Mouse (Mus musculus): ENCODE measurements around the gene Ifna13. TPM values are rescaled to one million over a fixed set of nuclear protein-coding genes. Genes with fewer than 3 reads are reported as not detected.
A peak's percentile ranks its signal among the peaks of the same experiment; 100 is the strongest.

Ifna13 gene
- total and polyA plus RNA-seq, 3 experiments, result not detected

DNA sequence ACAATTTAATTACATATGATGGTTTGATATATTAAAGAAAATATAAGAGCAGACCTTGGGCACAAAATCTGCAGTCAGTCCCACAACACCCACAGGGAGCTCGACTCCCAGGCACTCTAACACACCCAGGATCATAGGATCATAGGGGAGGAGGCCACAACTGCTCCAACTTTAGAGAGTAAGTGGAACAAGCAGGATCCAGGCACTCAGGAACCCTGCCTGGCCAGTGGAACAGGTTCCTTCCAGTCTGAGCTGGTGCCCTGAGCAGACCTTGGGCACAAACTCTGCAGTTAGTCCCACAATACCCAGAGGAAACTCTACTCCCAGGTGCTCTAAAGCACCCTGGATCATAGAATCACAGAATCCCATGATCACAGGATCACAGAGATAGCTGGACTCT is 11.2 kb upstream of the Ifna13 start:
- Histone ChIP-seq H3K9ac (ENCODE audit: control insufficient read depth, low read depth, low read length, poor library complexity, severe bottlenecking) (no peak overlapping the region), H3K4me1 (ENCODE audit: control insufficient read depth in 1 of 2, insufficient read depth in 2 of 2, low read length in 2 of 2) (no peaks in the 10 kb centered on the region), H3K79me2 (ENCODE audit: control insufficient read depth, insufficient read depth, low read length, poor library complexity) (no peaks in the 10 kb centered on the region), H3K27ac (ENCODE audit: control insufficient read depth, low read depth, low read length) (no peak overlapping the region), H3K4me3 (ENCODE audit: control insufficient read depth in 1 of 2, insufficient read depth in 1 of 2, low read depth in 2 of 2, low read length in 2 of 2) (no peak overlapping the region), H3K27me3 (ENCODE audit: control insufficient read depth in 1 of 2, insufficient read depth in 2 of 2, low read length in 2 of 2) (no peaks in the 10 kb centered on the region), H3K36me3 (ENCODE audit: control insufficient read depth in 1 of 2, insufficient read depth in 2 of 2, low read length in 2 of 2) (no peaks in the 10 kb centered on the region), H3K9me3 (replicated peaks; ENCODE audit: insufficient read depth, low read length) (no peaks in the 10 kb centered on the region)
- DNase-seq (ENCODE audit: low read depth, low spot score), result no peak
- TF ChIP-seq SIN3A (IDR thresholded peaks at IDR 0.05; ENCODE audit: low read length) (no peak), MYB (IDR thresholded peaks at IDR 0.05; ENCODE audit: low read depth, low read length) (no peak), CTCF (IDR thresholded peaks at IDR 0.05 in 2 of 3, conservative IDR thresholded peaks at IDR 0.05 in 1 of 3; ENCODE audit: control insufficient read depth in 1 of 3, insufficient read depth in 1 of 3, low read depth in 2 of 3, low read length in 3 of 3, poor library complexity in 1 of 3, severe bottlenecking in 1 of 3) (no peak), EP300 (IDR thresholded peaks at IDR 0.05; ENCODE audit: low read depth in 1 of 2, low read length in 2 of 2) (no peak), MYC (IDR thresholded peaks at IDR 0.05; ENCODE audit: low read depth, low read length) (no peak), BHLHE40 (IDR thresholded peaks at IDR 0.05; ENCODE audit: borderline replicate concordance, low read depth, low read length) (no peak), CHD2 (IDR thresholded peaks at IDR 0.05; ENCODE audit: low read length) (no peak), HCFC1 (IDR thresholded peaks at IDR 0.05; ENCODE audit: low read depth, low read length) (no peak), POLR2AphosphoS5 (IDR thresholded peaks at IDR 0.05; ENCODE audit: borderline replicate concordance, low read depth, low read length) (no peak)

DNA sequence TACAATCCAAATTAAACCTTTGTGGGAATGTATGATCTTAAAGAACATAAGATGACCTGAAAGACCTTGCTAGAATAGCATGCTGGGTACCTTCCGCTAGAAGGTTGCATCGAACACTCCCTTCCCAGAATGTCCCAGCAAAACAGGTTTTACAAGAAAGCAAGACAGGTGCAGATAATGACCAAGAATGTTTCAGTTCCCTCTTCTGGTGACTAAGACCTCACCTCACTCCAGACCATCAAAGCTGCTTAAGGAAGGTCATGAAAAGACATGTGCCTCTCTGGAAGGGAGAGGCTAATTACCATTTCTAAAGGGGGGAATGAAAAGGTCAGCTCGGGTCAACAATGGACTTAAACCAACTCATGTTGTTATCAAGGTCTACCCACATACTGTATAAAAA is 9.4 kb upstream of the Ifna13 start:
- H3K9ac ChIP-seq (ENCODE audit: control insufficient read depth, low read depth, low read length, poor library complexity, severe bottlenecking), result no peak overlapping the region
- TF ChIP-seq SIN3A (IDR thresholded peaks at IDR 0.05; ENCODE audit: low read length) (no peak), CHD1 (IDR thresholded peaks at IDR 0.05; ENCODE audit: low read depth, low read length) (no peak), MAX (IDR thresholded peaks at IDR 0.05; ENCODE audit: low read length) (no peak), TCF12 (IDR thresholded peaks at IDR 0.05; ENCODE audit: low read depth, low read length) (no peak), UBTF (IDR thresholded peaks at IDR 0.05; ENCODE audit: borderline replicate concordance, insufficient read depth, low read depth, low read length) (no peak), USF2 (IDR thresholded peaks at IDR 0.05; ENCODE audit: borderline replicate concordance in 1 of 2, insufficient read depth in 1 of 2, low read depth in 1 of 2, low read length in 2 of 2) (no peak)

DNA sequence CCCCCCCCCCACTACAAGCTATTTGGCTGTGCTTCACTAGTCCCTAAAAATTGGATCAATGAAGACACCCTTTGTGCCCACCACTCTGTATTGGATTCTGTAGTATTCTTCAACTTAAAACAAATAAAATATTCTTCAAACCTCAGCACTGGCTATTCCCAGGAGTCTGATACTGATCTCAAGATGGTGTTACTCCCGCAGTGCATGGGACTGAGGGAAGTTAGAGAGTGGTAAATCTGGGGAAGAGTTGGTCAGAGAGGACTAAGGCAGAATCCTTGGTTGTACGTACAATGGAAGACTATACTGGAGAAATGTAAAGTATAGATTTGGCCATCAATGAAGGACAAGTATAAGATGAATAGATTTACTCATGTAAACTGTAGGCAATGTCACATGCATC is 1.7 kb downstream of the Ifna13 start:
- Histone ChIP-seq H3K9me3 (replicated peaks; ENCODE audit: insufficient read depth, low read length) (no peaks in the 10 kb centered on the region), H3K36me3 (ENCODE audit: control insufficient read depth in 1 of 2, insufficient read depth in 2 of 2, low read length in 2 of 2) (no peaks in the 10 kb centered on the region), H3K27me3 (ENCODE audit: control insufficient read depth in 1 of 2, insufficient read depth in 2 of 2, low read length in 2 of 2) (no peaks in the 10 kb centered on the region; a peak in 1 of 4 replicates), H3K4me1 (ENCODE audit: control insufficient read depth in 1 of 2, insufficient read depth in 2 of 2, low read length in 2 of 2) (no peaks in the 10 kb centered on the region), H3K9ac (ENCODE audit: control insufficient read depth, low read depth, low read length, poor library complexity, severe bottlenecking) (no peak overlapping the region), H3K27ac (ENCODE audit: control insufficient read depth, low read depth, low read length) (no peak overlapping the region), H3K79me2 (ENCODE audit: control insufficient read depth, insufficient read depth, low read length, poor library complexity) (no peaks in the 10 kb centered on the region), H3K4me3 (ENCODE audit: control insufficient read depth in 1 of 2, insufficient read depth in 1 of 2, low read depth in 2 of 2, low read length in 2 of 2) (no peak overlapping the region)
- TF ChIP-seq RCOR1 (IDR thresholded peaks at IDR 0.05; ENCODE audit: low read depth, low read length), result peak; percentile 55; the same call in 1 of the 2 replicates
- TF ChIP-seq SMC3 (IDR thresholded peaks at IDR 0.05; ENCODE audit: low read depth, low read length), result no peak
- DNase-seq (ENCODE audit: low read depth, low spot score), result peak; percentile 63

More for the DNA sequence above, 9.4 kb upstream of the Ifna13 start:
- H3K4me3 ChIP-seq (ENCODE audit: control insufficient read depth in 1 of 2, insufficient read depth in 1 of 2, low read depth in 2 of 2, low read length in 2 of 2), result no peak overlapping the region
- no peak for DNase-seq (ENCODE audit: low read depth, low spot score)
- no peaks in the 10 kb centered on the region for H3K79me2 ChIP-seq (ENCODE audit: control insufficient read depth, insufficient read depth, low read length, poor library complexity)
- no peaks in the 10 kb centered on the region for H3K9me3 ChIP-seq (replicated peaks; ENCODE audit: insufficient read depth, low read length)
- H3K27ac ChIP-seq (ENCODE audit: control insufficient read depth, low read depth, low read length), result no peak overlapping the region
- H3K36me3 ChIP-seq (ENCODE audit: control insufficient read depth in 1 of 2, insufficient read depth in 2 of 2, low read length in 2 of 2), result no peaks in the 10 kb centered on the region
- no peaks in the 10 kb centered on the region for H3K4me1 ChIP-seq (ENCODE audit: control insufficient read depth in 1 of 2, insufficient read depth in 2 of 2, low read length in 2 of 2)
- H3K27me3 ChIP-seq (ENCODE audit: control insufficient read depth in 1 of 2, insufficient read depth in 2 of 2, low read length in 2 of 2), result no peaks in the 10 kb centered on the region
